ENCODE assay signal across 11 mouse cellular contexts in genomic region chr5:57868702-57869101, GRCm38 (mm10).
DNase-seq lines count a peak whose midpoint lies in the region; ATAC-seq and TF ChIP-seq lines count a peak whose summit lies in the region.
"Had no signal": no experiment of that assay in that cellular context is flagged by ENCODE, and none has a peak within 500 bp of the region (broad histone marks: within the 10 kb centered on the region; RNA-seq: fewer than 3 reads in every experiment).

No protein-coding gene starts in this region.

- H3K27ac ChIP-seq in heart, postnatal 0 days (ENCODE audit: low read depth) = peak overlapping the region; percentile 70
- H3K27ac ChIP-seq: forebrain, embryonic 10.5 days; liver, embryonic 15.5 days had no signal

- 0 out of 2 replicates have a peak, but pooled peaks have one; percentile 12 for TF ChIP-seq CTCF in heart, postnatal 0 days (IDR thresholded peaks at IDR 0.05; ENCODE audit: low read depth)

- H3K36me3 ChIP-seq in heart, postnatal 0 days (replicated peaks; ENCODE audit: control insufficient read depth, insufficient read depth, low read length) = no peaks in the 10 kb centered on the region
- H3K36me3 ChIP-seq: forebrain, embryonic 10.5 days; G1E; liver, embryonic 15.5 days had no signal

- H3K9ac ChIP-seq in heart, postnatal 0 days (replicated peaks; ENCODE audit: low read depth, low read length) = no peak overlapping the region; the same call in 1 of the 2 replicates
- H3K9ac ChIP-seq: liver, embryonic 15.5 days had no signal

- peak; percentile 43 for DNase-seq in heart, postnatal 0 days (ENCODE audit: low spot score)
- DNase-seq in heart, adult 18-20 months = no peak
- peak; percentile 17 for DNase-seq in CD4-positive, CD25-positive, alpha-beta regulatory T cell, adult 2 months (ENCODE audit: low read depth, low spot score)
- DNase-seq in kidney, postnatal 36 days = peak; percentile 9 to 20
- DNase-seq in layer of hippocampus, adult 11-12 months (ENCODE audit: low spot score) = no peak
- no peak for DNase-seq in cerebellum, postnatal 10 days
- DNase-seq in urinary bladder, postnatal 36 days (ENCODE audit: low spot score in 2 of 2) = no peak

- H3K4me1 ChIP-seq in heart, postnatal 0 days (ENCODE audit: control insufficient read depth, insufficient read depth) = peaks cover 25% of the 10 kb centered on the region; the same call in 1 of the 2 replicates
- H3K4me1 ChIP-seq: forebrain, embryonic 10.5 days; liver, embryonic 15.5 days had no signal

- no peak for ATAC-seq in heart, postnatal 0 days (ENCODE audit: insufficient read depth, low read depth)
- peak; percentile 54 for ATAC-seq in common myeloid progenitor, adult 5-6 weeks (replicated peaks; ENCODE audit: low read depth, poor library complexity, severe bottlenecking)

- H3K9me3 ChIP-seq in heart, postnatal 0 days (replicated peaks; ENCODE audit: control insufficient read depth, low read length) = no peaks in the 10 kb centered on the region
- H3K9me3 ChIP-seq: forebrain, embryonic 10.5 days; G1E; liver, embryonic 15.5 days had no signal

- no peak for TF ChIP-seq EP300 in heart, postnatal 0 days (IDR thresholded peaks at IDR 0.05; ENCODE audit: low read depth)

- no peak overlapping the region for H3K4me3 ChIP-seq in heart, postnatal 0 days (ENCODE audit: low read depth, low read length)
- H3K4me3 ChIP-seq: forebrain, embryonic 10.5 days; liver, embryonic 15.5 days had no signal

- H3K27me3 ChIP-seq in heart, postnatal 0 days (ENCODE audit: control insufficient read depth, insufficient read depth, low read length) = no peaks in the 10 kb centered on the region
- H3K27me3 ChIP-seq: liver, embryonic 15.5 days had no signal

- H3K4me2 ChIP-seq in heart, postnatal 0 days (ENCODE audit: low read depth, low read length) = peak overlapping the region; percentile 42
- H3K4me2 ChIP-seq: liver, embryonic 15.5 days had no signal

- 36% methylated on average over 4 of the region's 4 CpGs for WGBS in heart, postnatal 0 days

Comparison
In these comparisons a context has a peak if more than half of its experiments do, and no peak if none do; other contexts are left out.
1. DNase-seq: peak in heart, postnatal 0 days (single experiment), CD4-positive, CD25-positive, alpha-beta regulatory T cell, adult 2 months (single experiment) and kidney, postnatal 36 days (2 of 2); none in heart, adult 18-20 months (0 of 2), layer of hippocampus, adult 11-12 months (single experiment), cerebellum, postnatal 10 days (0 of 2) and urinary bladder, postnatal 36 days (0 of 2).